Mouse (Mus musculus) forebrain, embryonic 14.5 days (tissue): ENCODE results near the gene Gm10944. TPM values are rescaled to one million over a fixed set of nuclear protein-coding genes. Genes with fewer than 3 reads are reported as not detected.

ENCODE experiments used
- ATAC-seq: fragments of 200-750 bp; cut with Nextera tagmentation; 2 replicates; pipeline ENCODE4 v1.8.0; 2017; ENCODE audit warnings: mild to moderate bottlenecking, moderate library complexity
- DNase-seq: peaks from one replicate; pipeline ENCODE4 v3.0.0-alpha.2; 2015; ENCODE audit warnings: low spot score
- H3K27ac ChIP-seq: fragments of 300-500 bp; sonication (generic); 2 replicates; pipeline ENCODE4 v1.5.1; 2014; ENCODE audit warnings: low read depth, mild to moderate bottlenecking, control low read depth, low read length, moderate library complexity
- H3K27me3 ChIP-seq: fragments of 300-500 bp; sonication (generic); replicated peaks from 2 replicates; pipeline ENCODE4 v1.6.1; 2014; ENCODE audit warnings: low read length, control low read depth, mixed read lengths; ENCODE audit not compliant: control insufficient read depth, insufficient read depth
- H3K36me3 ChIP-seq: fragments of 300-500 bp; sonication (generic); 2 replicates; pipeline ENCODE4 v1.6.1; 2014; ENCODE audit warnings: low read length, control low read depth; ENCODE audit not compliant: control insufficient read depth, insufficient read depth
- H3K4me1 ChIP-seq: fragments of 300-500 bp; sonication (generic); 2 replicates; pipeline ENCODE4 v1.6.1; 2014; ENCODE audit warnings: antibody characterized with exemption, low read length, control low read depth; ENCODE audit not compliant: control insufficient read depth, insufficient read depth
- H3K4me2 ChIP-seq: fragments of 300-500 bp; sonication (generic); 2 replicates; pipeline ENCODE4 v1.6.1; 2014; ENCODE audit warnings: mild to moderate bottlenecking, control low read depth, low read length
- H3K4me3 ChIP-seq: fragments of 300-500 bp; sonication (generic); 2 replicates; pipeline ENCODE4 v1.5.1; 2014; ENCODE audit warnings: low read depth, low read length, control low read depth
- H3K9ac ChIP-seq: fragments of 300-500 bp; sonication (generic); 2 replicates; pipeline ENCODE4 v1.6.1; 2014; ENCODE audit warnings: mild to moderate bottlenecking, low read length, control low read depth, moderate library complexity
- H3K9me3 ChIP-seq: fragments of 300-500 bp; sonication (generic); replicated peaks from 2 replicates; pipeline ENCODE4 v1.6.1; 2016; ENCODE audit warnings: low read length, control low read depth, mixed read lengths; ENCODE audit not compliant: control insufficient read depth
- WGBS: fragments of 180-500 bp; shearing (Covaris S2); extraction: QIAGEN DNeasy Blood & Tissue Kit; methylation state at CpG from one replicate; pipeline ENCODE4 v1.1.7; 2014; 5-methylcytosine and 5-hydroxymethylcytosine counted together
- polyA plus RNA-seq: library from polyadenylated mRNA; unstranded; fragments of >200 nt; fragmentation: Nextera tagmentation; extraction: Ambion mirVana; gene quantifications from 2 replicates; pipeline ENCODE4 v1.2.1, GENCODE M21; 2014

Gm10944 gene
- polyA plus RNA-seq, 1 experiment from 2014 or later: not detected

DNA sequence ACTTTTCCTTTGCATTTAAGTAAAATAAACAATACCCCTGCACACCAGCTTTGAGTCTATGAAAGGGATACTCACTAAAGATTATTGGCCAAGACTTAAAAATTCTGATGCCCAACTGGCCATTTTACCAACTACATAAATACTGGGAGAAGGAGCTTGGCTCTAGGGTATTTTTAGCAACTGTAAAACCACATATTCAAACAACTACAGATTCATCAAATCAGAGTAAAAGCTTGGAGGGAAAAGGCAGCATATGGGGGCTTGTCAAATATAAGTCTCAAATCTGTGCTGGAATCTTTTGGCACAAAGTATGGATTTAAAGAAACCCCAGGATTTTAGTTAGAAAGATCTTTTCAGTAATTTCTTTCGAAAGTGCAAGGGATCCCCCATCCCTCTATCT, 20.2 kb downstream of the Gm10944 start:
- WGBS: 88% methylated on average over 1 of the region's 1 CpGs
- ATAC-seq: peak; percentile 37; the same call in 1 of the 2 replicates
- DNase-seq: peak; percentile 33

GRCm38 (mm10) chr10:10708031-10708430, 26.9 kb downstream of the Gm10944 start:
- 88% methylated on average over 1 of the region's 1 CpGs for whole genome bisulfite sequencing
- Histone ChIP-seq H3K9me3 (no peaks in the 10 kb centered on the region), H3K9ac (no peak overlapping the region), H3K4me1 (no peaks in the 10 kb centered on the region), H3K27ac (no peak overlapping the region), H3K27me3 (no peaks in the 10 kb centered on the region), H3K4me2 (no peak overlapping the region), H3K4me3 (no peak overlapping the region), H3K36me3 (no peaks in the 10 kb centered on the region)
- no peak for DNase-seq
- ATAC-seq: no peak

More for the DNA sequence above, 20.2 kb downstream of the Gm10944 start:
- Histone ChIP-seq H3K27me3 (no peaks in the 10 kb centered on the region), H3K4me3 (no peak overlapping the region), H3K27ac (no peak overlapping the region), H3K36me3 (no peaks in the 10 kb centered on the region), H3K4me1 (no peaks in the 10 kb centered on the region), H3K9me3 (no peaks in the 10 kb centered on the region), H3K4me2 (no peak overlapping the region), H3K9ac (no peak overlapping the region)

DNA sequence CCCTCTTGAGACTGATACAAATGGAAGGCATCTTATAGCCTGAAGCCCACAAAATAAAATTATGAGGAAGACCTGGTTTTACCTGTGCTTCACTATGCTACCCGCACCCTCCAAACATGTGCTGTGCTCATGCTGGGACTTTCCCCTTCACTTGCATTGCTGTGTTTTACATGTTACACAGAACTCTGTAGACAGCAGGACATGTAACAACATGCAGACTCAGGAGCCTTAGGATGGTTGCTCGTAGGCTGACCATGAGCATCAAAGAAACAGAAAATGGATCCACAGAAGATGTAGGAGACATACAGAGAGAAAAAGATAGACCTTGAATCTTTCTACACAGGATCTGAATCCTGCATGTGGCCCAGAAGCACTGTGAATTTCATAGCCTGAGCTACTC, 29.2 kb downstream of the Gm10944 start:
- no peak for DNase-seq

GRCm38 (mm10) chr10:10710837-10711236, 29.7 kb downstream of the Gm10944 start:
- WGBS: 61% methylated on average over 2 of the region's 2 CpGs
- H3K9ac ChIP-seq: no peak overlapping the region
- H3K36me3 ChIP-seq: no peaks in the 10 kb centered on the region
- H3K4me3 ChIP-seq: no peak overlapping the region
- no peak overlapping the region for H3K4me2 ChIP-seq
- no peaks in the 10 kb centered on the region for H3K9me3 ChIP-seq
- DNase-seq (peak; percentile 14), ATAC-seq (peak; percentile 61; the same call in 1 of the 2 replicates)
- no peaks in the 10 kb centered on the region for H3K27me3 ChIP-seq
- no peaks in the 10 kb centered on the region for H3K4me1 ChIP-seq
- H3K27ac ChIP-seq: no peak overlapping the region

More for the DNA sequence above, 29.2 kb downstream of the Gm10944 start:
- Histone ChIP-seq H3K9ac (no peak overlapping the region), H3K27me3 (no peaks in the 10 kb centered on the region), H3K36me3 (no peaks in the 10 kb centered on the region), H3K27ac (no peak overlapping the region), H3K4me2 (no peak overlapping the region), H3K9me3 (no peaks in the 10 kb centered on the region), H3K4me1 (no peaks in the 10 kb centered on the region), H3K4me3 (no peak overlapping the region)
- no peak for ATAC-seq
- 97% methylated on average over 2 of the region's 2 CpGs for WGBS

DNA sequence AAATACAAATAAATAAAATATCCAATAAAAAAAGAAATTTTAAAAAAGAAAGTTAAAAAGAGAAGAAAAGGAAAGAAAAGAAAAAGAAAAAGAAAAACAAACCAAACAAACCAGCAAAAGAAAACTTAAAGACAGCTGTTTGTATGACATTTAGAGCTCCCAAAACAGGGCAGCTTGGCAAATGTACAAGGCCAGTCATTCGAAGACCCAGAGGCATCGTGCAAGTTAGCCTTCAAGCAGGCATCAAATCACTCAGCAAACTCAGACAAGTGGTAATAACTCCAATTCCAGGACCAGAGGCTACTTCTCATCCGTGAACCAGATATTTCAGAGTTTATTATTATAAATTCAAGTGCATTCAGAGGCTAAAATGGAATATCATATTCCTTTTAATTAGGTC, 45.4 kb downstream of the Gm10944 start:
- Histone ChIP-seq H3K27ac (no peak overlapping the region), H3K9me3 (no peaks in the 10 kb centered on the region), H3K4me3 (no peak overlapping the region), H3K4me2 (no peak overlapping the region), H3K27me3 (no peaks in the 10 kb centered on the region), H3K36me3 (no peaks in the 10 kb centered on the region), H3K4me1 (no peaks in the 10 kb centered on the region), H3K9ac (no peak overlapping the region)
- WGBS: 87% methylated on average over 3 of the region's 3 CpGs
- DNase-seq: no peak
- no peak for ATAC-seq

Other genes starting within 250 kb of the Gm10944 start
- gene Adgb, start 209.0 kb upstream of the Gm10944 start, polyA plus RNA-seq: 0.15 and 0.25 TPM in 2 replicates
- gene Rab32, start 123.1 kb upstream of the Gm10944 start, polyA plus RNA-seq: 4.9 and 5.3 TPM in 2 replicates